Mouse (Mus musculus) kidney, postnatal 36 days (tissue): ENCODE data around the gene Erc2.
A peak's percentile ranks its signal among the peaks of the same experiment; 100 is the strongest.

Experiments
- DNase-seq, 2 experiments: peaks; one replicate each; pipeline ENCODE4 v3.0.0; 2021 to 2022; ENCODE audit warnings: mixed read lengths in 2 of 2

Gene Erc2

GRCm38 (mm10) chr14:27778503-27778902 is 156.3 kb downstream of the Erc2 start:
- no peak for DNase-seq

- no peak for DNase-seq
Observed at GRCm38 (mm10) chr14:27778982-27779701, 156.9 kb downstream of the Erc2 start.

GRCm38 (mm10) chr14:27781221-27781620 is 159.0 kb downstream of the Erc2 start:
- no peak for DNase-seq

- DNase-seq, result no peak
Observed at GRCm38 (mm10) chr14:27784826-27785225, 162.6 kb downstream of the Erc2 start.

GRCm38 (mm10) chr14:27785562-27785961 is 163.3 kb downstream of the Erc2 start:
- DNase-seq, result no peak

GRCm38 (mm10) chr14:27789066-27789898 is 167.1 kb downstream of the Erc2 start:
- no peak for DNase-seq

- no peak for DNase-seq
Observed at GRCm38 (mm10) chr14:27798184-27798934, 176.1 kb downstream of the Erc2 start.

GRCm38 (mm10) chr14:27800766-27801165 is 178.5 kb downstream of the Erc2 start:
- DNase-seq, result no peak

GRCm38 (mm10) chr14:27803961-27804360 is 181.7 kb downstream of the Erc2 start:
- DNase-seq, result peak in 1 of 2 experiments; percentile 5

- no peak for DNase-seq
Observed at GRCm38 (mm10) chr14:27805064-27805463, 182.8 kb downstream of the Erc2 start.

GRCm38 (mm10) chr14:27808080-27808479 is 185.9 kb downstream of the Erc2 start:
- DNase-seq, result peak; percentile 26 to 72

GRCm38 (mm10) chr14:27808523-27809114 is 186.4 kb downstream of the Erc2 start:
- DNase-seq, result no peak

GRCm38 (mm10) chr14:27810790-27811189 is 188.6 kb downstream of the Erc2 start:
- no peak for DNase-seq

- DNase-seq, result no peak
Observed at GRCm38 (mm10) chr14:27811649-27812048, 189.4 kb downstream of the Erc2 start.

GRCm38 (mm10) chr14:27815739-27816138 is 193.5 kb downstream of the Erc2 start:
- no peak for DNase-seq

GRCm38 (mm10) chr14:27818986-27819385 is 196.8 kb downstream of the Erc2 start:
- no peak for DNase-seq

- DNase-seq, result peak; percentile 8 to 55
Observed at GRCm38 (mm10) chr14:27821801-27822200, 199.6 kb downstream of the Erc2 start.

- DNase-seq, result no peak
Observed at GRCm38 (mm10) chr14:27822566-27822965, 200.3 kb downstream of the Erc2 start.

- no peak for DNase-seq
Observed at GRCm38 (mm10) chr14:27823048-27823447, 200.8 kb downstream of the Erc2 start.

- DNase-seq, result no peak
Observed at GRCm38 (mm10) chr14:27823897-27824296, 201.7 kb downstream of the Erc2 start.

- no peak for DNase-seq
Observed at GRCm38 (mm10) chr14:27826829-27827228, 204.6 kb downstream of the Erc2 start.

GRCm38 (mm10) chr14:27828089-27828488 is 205.9 kb downstream of the Erc2 start:
- DNase-seq, result no peak

GRCm38 (mm10) chr14:27832196-27832595 is 210.0 kb downstream of the Erc2 start:
- no peak for DNase-seq
